Mouse (Mus musculus): ENCODE data around the gene Lclat1. TPM values are rescaled to one million over a fixed set of nuclear protein-coding genes. Genes with fewer than 3 reads are reported as not detected.

The Lclat1 gene
- polyA plus RNA-seq, 1 experiment, result 0.46 TPM

GRCm38 (mm10) chr17:73068321-73068992 is 39.3 kb upstream of the Lclat1 start:
- Histone ChIP-seq H3K4me1 (peaks cover 24% of the 10 kb centered on the region), H3K4me3 (replicated peaks) (no peak overlapping the region), H3K27me3 (replicated peaks) (peaks cover 4% of the 10 kb centered on the region), H3K36me3 (replicated peaks; ENCODE audit: low read length) (no peaks in the 10 kb centered on the region), H3K9me3 (no peaks in the 10 kb centered on the region)
- TF ChIP-seq GATA1 (IDR thresholded peaks at IDR 0.05; ENCODE audit: borderline replicate concordance, low read length) (no peak), FLI1 (IDR thresholded peaks at IDR 0.05; ENCODE audit: low read length) (no peak)

DNA sequence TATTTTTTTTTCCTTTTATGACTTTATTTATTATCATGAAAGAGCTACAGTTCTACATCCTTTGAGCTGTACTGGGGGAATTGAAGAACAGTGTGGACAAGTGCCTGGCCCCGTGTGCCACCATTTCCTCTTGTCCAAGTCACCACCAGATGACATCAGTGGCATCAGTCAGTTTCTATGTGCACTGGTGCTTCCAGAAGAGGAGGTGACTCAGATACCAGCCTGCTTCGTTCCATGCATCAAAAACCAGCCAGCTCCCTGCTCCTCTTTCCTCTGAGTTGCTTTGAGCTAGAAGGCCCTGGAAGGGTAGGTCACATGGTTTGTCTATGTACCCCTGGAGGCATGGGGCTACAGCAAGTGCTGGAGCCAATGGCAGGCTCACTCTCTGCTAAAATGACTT is 37.3 kb upstream of the Lclat1 start:
- Histone ChIP-seq H3K27me3 (replicated peaks) (peaks cover 4% of the 10 kb centered on the region), H3K4me3 (replicated peaks) (no peak overlapping the region), H3K4me1 (peaks cover 24% of the 10 kb centered on the region), H3K36me3 (replicated peaks; ENCODE audit: low read length) (no peaks in the 10 kb centered on the region), H3K9me3 (no peaks in the 10 kb centered on the region)
- TF ChIP-seq GATA1 (IDR thresholded peaks at IDR 0.05; ENCODE audit: borderline replicate concordance, low read length), result no peak
- no peak for TF ChIP-seq FLI1 (IDR thresholded peaks at IDR 0.05; ENCODE audit: low read length)

DNA sequence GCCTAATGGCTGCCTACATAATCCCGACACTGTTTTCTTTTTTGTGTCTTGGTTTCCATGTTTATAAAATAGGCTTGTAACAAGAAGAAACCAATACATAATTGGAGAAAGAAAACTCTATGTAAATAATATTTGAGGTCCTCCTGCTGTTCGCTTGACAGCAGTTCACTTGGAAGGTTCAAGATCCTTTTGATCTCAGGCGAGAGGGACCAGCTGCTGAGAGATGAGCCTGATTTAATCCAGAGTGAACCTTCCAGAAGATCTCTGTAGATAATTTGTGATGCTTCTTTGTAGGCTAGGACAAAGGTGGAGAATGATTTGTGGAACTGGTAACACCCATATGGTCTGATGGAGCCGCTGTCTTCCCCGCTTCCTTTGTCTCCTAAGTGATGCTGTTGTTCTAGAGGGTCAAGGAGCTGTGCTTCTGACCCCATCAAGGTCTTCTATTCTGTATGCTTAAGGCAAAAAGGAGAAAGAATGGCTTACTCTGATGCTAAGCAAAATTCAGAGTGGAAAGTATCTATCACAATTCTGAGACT is 36.0 kb upstream of the Lclat1 start:
- Histone ChIP-seq H3K4me1 (peaks cover 24% of the 10 kb centered on the region), H3K9me3 (no peaks in the 10 kb centered on the region), H3K4me3 (replicated peaks) (no peak overlapping the region), H3K36me3 (replicated peaks; ENCODE audit: low read length) (no peaks in the 10 kb centered on the region), H3K27me3 (replicated peaks) (peaks cover 4% of the 10 kb centered on the region)
- no peak for TF ChIP-seq GATA1 (IDR thresholded peaks at IDR 0.05; ENCODE audit: borderline replicate concordance, low read length)

DNA sequence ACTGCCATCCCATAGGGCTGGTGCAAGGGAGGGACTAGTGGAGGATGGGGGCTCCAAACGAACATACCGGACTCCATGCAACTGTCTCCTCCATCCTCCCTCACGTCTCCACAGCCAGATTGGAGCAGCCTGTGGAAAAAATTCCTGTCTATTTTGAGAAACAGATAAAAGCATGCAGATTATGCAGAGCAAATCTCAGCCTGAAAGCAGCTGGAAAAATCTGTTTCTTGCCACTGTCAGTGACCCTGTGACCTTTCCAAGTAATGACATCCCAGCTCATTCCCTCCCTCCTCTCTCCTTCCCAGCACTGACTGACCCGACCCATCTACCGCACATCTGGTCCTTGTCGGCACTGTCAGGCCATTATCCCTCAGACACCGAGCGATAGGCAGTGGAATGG is 35.5 kb upstream of the Lclat1 start:
- Histone ChIP-seq H3K4me1 (peaks cover 20% of the 10 kb centered on the region), H3K4me3 (replicated peaks) (no peak overlapping the region), H3K9me3 (no peaks in the 10 kb centered on the region), H3K36me3 (replicated peaks; ENCODE audit: low read length) (no peaks in the 10 kb centered on the region), H3K27me3 (replicated peaks) (peaks cover 4% of the 10 kb centered on the region)
- TF ChIP-seq GATA1 (IDR thresholded peaks at IDR 0.05; ENCODE audit: borderline replicate concordance, low read length) (no peak), FLI1 (IDR thresholded peaks at IDR 0.05; ENCODE audit: low read length) (no peak)

DNA sequence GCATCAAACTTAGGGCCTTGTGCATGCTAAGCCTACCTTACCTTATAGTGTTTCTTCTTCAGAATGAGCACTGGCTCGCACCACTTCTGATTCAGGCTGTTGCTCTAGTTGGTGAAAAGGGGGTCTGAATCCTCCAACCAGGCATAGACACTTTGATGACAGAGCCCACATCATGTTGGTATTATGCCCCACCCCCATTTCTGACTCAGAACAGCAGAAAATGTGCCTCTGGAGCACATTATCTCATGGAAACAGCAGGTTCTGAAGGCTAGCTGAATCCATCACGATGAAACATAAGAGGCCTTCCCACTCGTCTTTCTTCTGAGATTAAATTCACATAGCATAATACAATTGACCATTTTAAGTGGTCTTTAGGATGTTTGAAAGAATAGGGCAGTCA is 33.2 kb upstream of the Lclat1 start:
- peaks cover 5% of the 10 kb centered on the region; the same call in 1 of the 2 replicates for H3K4me1 ChIP-seq
- H3K4me3 ChIP-seq (replicated peaks), result no peak overlapping the region
- TF ChIP-seq GATA1 (IDR thresholded peaks at IDR 0.05; ENCODE audit: borderline replicate concordance, low read length), result no peak
- TF ChIP-seq FLI1 (IDR thresholded peaks at IDR 0.05; ENCODE audit: low read length), result no peak
- H3K27me3 ChIP-seq (replicated peaks), result peaks cover 4% of the 10 kb centered on the region
- no peaks in the 10 kb centered on the region for H3K36me3 ChIP-seq (replicated peaks; ENCODE audit: low read length)
- no peaks in the 10 kb centered on the region for H3K9me3 ChIP-seq

DNA sequence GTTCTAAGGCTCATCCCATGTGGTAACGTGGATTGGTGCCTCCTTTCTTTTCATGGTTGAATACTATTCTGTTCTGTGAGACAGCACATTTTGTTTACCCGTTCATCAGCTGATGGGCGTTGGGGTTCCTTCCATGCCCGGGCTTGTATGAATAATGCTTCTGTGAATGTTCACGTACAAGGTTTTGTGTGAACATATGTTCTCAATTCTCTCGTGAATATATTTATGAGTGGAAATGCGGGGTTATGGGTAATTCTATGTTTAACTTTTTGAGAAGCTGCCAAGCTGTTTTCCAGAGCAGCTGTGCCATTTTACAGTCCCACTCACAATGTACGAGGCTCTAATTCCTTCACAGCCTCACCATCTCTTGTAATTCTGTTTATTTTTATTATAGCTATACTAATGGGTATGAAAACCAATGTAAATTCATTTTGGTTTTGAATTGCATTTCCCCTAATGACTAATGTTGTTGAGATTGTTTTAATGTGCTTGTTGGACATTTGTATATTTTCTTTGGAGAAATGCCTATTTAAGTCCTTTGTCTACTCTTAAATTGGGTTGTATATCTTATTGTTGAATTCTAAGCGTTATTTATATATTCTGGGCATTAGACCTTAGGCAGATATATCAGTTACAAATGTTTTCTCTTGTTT is 32.4 kb upstream of the Lclat1 start:
- H3K4me3 ChIP-seq (replicated peaks), result no peak overlapping the region
- H3K27me3 ChIP-seq (replicated peaks), result peaks cover 4% of the 10 kb centered on the region
- no peak for TF ChIP-seq GATA1 (IDR thresholded peaks at IDR 0.05; ENCODE audit: borderline replicate concordance, low read length)
- TF ChIP-seq FLI1 (IDR thresholded peaks at IDR 0.05; ENCODE audit: low read length), result no peak
- no peaks in the 10 kb centered on the region for H3K9me3 ChIP-seq
- H3K36me3 ChIP-seq (replicated peaks; ENCODE audit: low read length), result no peaks in the 10 kb centered on the region
- H3K4me1 ChIP-seq, result peaks cover 4% of the 10 kb centered on the region; the same call in 1 of the 2 replicates

DNA sequence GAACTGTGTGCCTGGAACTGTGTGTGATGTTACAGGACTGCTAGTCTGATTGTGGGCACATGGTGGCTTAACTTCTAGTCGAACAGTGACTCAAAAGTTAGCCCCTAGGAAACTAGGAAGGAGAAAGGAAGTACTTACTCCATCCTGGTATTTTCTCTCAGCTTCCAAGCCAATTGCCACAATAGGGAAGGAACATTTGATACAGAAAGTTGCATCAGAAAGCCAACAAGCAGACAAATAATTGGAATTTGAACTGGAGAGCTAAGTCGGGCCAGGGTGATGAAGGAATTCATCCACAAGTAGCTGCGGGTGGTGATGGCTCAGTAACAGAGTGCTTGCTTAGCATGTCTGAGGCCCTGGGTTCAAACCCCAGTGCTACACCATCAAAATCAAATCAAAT is 30.1 kb upstream of the Lclat1 start:
- Histone ChIP-seq H3K4me1 (peaks cover 3% of the 10 kb centered on the region; the same call in 1 of the 2 replicates), H3K9me3 (no peaks in the 10 kb centered on the region), H3K36me3 (replicated peaks; ENCODE audit: low read length) (no peaks in the 10 kb centered on the region), H3K4me3 (replicated peaks) (no peak overlapping the region), H3K27me3 (replicated peaks) (no peaks in the 10 kb centered on the region)
- TF ChIP-seq FLI1 (IDR thresholded peaks at IDR 0.05; ENCODE audit: low read length) (no peak), GATA1 (IDR thresholded peaks at IDR 0.05; ENCODE audit: borderline replicate concordance, low read length) (no peak)

- no peaks in the 10 kb centered on the region for H3K36me3 ChIP-seq (replicated peaks; ENCODE audit: low read length)
- no peaks in the 10 kb centered on the region for H3K27me3 ChIP-seq (replicated peaks)
- H3K4me1 ChIP-seq, result peaks cover 3% of the 10 kb centered on the region; the same call in 1 of the 2 replicates
- TF ChIP-seq GATA1 (IDR thresholded peaks at IDR 0.05; ENCODE audit: borderline replicate concordance, low read length) (no peak), FLI1 (IDR thresholded peaks at IDR 0.05; ENCODE audit: low read length) (no peak)
- no peaks in the 10 kb centered on the region for H3K9me3 ChIP-seq
- no peak overlapping the region for H3K4me3 ChIP-seq (replicated peaks)
These were observed 26.2 kb upstream of the Lclat1 start for GRCm38 (mm10) chr17:73081360-73082133.

GRCm38 (mm10) chr17:73082506-73083196 is 25.1 kb upstream of the Lclat1 start:
- H3K36me3 ChIP-seq (replicated peaks; ENCODE audit: low read length), result no peaks in the 10 kb centered on the region
- H3K4me1 ChIP-seq, result peaks cover 6% of the 10 kb centered on the region; the same call in 1 of the 2 replicates
- no peak overlapping the region for H3K4me3 ChIP-seq (replicated peaks)
- no peaks in the 10 kb centered on the region for H3K27me3 ChIP-seq (replicated peaks)
- no peaks in the 10 kb centered on the region for H3K9me3 ChIP-seq
- TF ChIP-seq GATA1 (IDR thresholded peaks at IDR 0.05; ENCODE audit: borderline replicate concordance, low read length) (no peak), FLI1 (IDR thresholded peaks at IDR 0.05; ENCODE audit: low read length) (no peak)
